Mouse (Mus musculus) megakaryocyte, embryonic 14.5 days (primary cell): ENCODE measurements around the gene Hist1h4h. TPM values are rescaled to one million over a fixed set of nuclear protein-coding genes. Genes with fewer than 3 reads are reported as not detected.
A peak's percentile ranks its signal among the peaks of the same experiment; 100 is the strongest.

Experiments
- H3K27me3 ChIP-seq: replicated peaks from 2 replicates; pipeline ENCODE3; 2012; ENCODE audit warnings: inconsistent platforms
- H3K36me3 ChIP-seq: replicated peaks from 2 replicates; pipeline ENCODE3; 2012; ENCODE audit warnings: low read length, inconsistent platforms, mixed read lengths
- H3K4me1 ChIP-seq: 2 replicates; pipeline ENCODE4 v1.6.1; 2012; ENCODE audit warnings: inconsistent platforms
- H3K4me3 ChIP-seq: replicated peaks from 2 replicates; pipeline ENCODE3; 2012; ENCODE audit warnings: moderate library complexity, mild to moderate bottlenecking, inconsistent platforms
- H3K9me3 ChIP-seq: 2 replicates; pipeline ENCODE4 v1.6.1; 2012; ENCODE audit warnings: inconsistent platforms
- FLI1 ChIP-seq: IDR thresholded peaks from 2 replicates; pipeline ENCODE4 v1.6.1; 2012; ENCODE audit warnings: low read length, inconsistent platforms, mixed read lengths
- GATA1 ChIP-seq: IDR thresholded peaks from 3 replicates; pipeline ENCODE4 v1.6.1; 2012; ENCODE audit warnings: mixed read lengths, low read length, inconsistent platforms, borderline replicate concordance
- polyA plus RNA-seq: library from polyadenylated mRNA; stranded (reverse); fragments of >175 nt; gene quantifications from 2 replicates; pipeline ENCODE4 v1.2.3, GENCODE M21; 2012; ENCODE audit warnings: low replicate concordance; ENCODE audit not compliant: insufficient read depth

Gene Hist1h4h
- polyA plus RNA-seq, 1 experiment, result 443 TPM

GRCm38 (mm10) chr13:23506819-23507515 is 23.9 kb upstream of the Hist1h4h start:
- H3K4me1 ChIP-seq, result peaks cover 56% of the 10 kb centered on the region
- H3K36me3 ChIP-seq, result no peaks in the 10 kb centered on the region
- H3K27me3 ChIP-seq, result peaks cover 2% of the 10 kb centered on the region
- no peak for TF ChIP-seq FLI1
- TF ChIP-seq GATA1, result no peak
- H3K4me3 ChIP-seq, result peak overlapping the region; percentile 89
- no peaks in the 10 kb centered on the region for H3K9me3 ChIP-seq

GRCm38 (mm10) chr13:23510127-23510526 is 20.7 kb upstream of the Hist1h4h start:
- no peaks in the 10 kb centered on the region for H3K36me3 ChIP-seq
- TF ChIP-seq GATA1 (no peak), FLI1 (no peak)
- H3K4me3 ChIP-seq, result no peak overlapping the region
- H3K9me3 ChIP-seq, result no peaks in the 10 kb centered on the region
- H3K4me1 ChIP-seq, result peaks cover 34% of the 10 kb centered on the region
- peaks cover 2% of the 10 kb centered on the region for H3K27me3 ChIP-seq

- peaks cover 2% of the 10 kb centered on the region for H3K27me3 ChIP-seq
- H3K4me1 ChIP-seq, result peaks cover 19% of the 10 kb centered on the region
- no peaks in the 10 kb centered on the region for H3K36me3 ChIP-seq
- no peak for TF ChIP-seq FLI1
- TF ChIP-seq GATA1, result no peak
- H3K4me3 ChIP-seq, result no peak overlapping the region
- no peaks in the 10 kb centered on the region for H3K9me3 ChIP-seq
Measured at GRCm38 (mm10) chr13:23513517-23513916, 17.3 kb upstream of the Hist1h4h start.

- Histone ChIP-seq H3K9me3 (no peaks in the 10 kb centered on the region), H3K4me3 (no peak overlapping the region), H3K4me1 (peaks cover 24% of the 10 kb centered on the region), H3K27me3 (peaks cover 2% of the 10 kb centered on the region), H3K36me3 (no peaks in the 10 kb centered on the region)
- no peak for TF ChIP-seq GATA1
- no peak for TF ChIP-seq FLI1
Measured at GRCm38 (mm10) chr13:23515281-23515680, 15.6 kb upstream of the Hist1h4h start.

- Histone ChIP-seq H3K36me3 (no peaks in the 10 kb centered on the region), H3K9me3 (no peaks in the 10 kb centered on the region), H3K4me1 (peaks cover 29% of the 10 kb centered on the region), H3K4me3 (peak overlapping the region; percentile 44), H3K27me3 (no peaks in the 10 kb centered on the region)
- TF ChIP-seq FLI1, result no peak
- TF ChIP-seq GATA1, result no peak
Measured at GRCm38 (mm10) chr13:23515826-23516620, 14.8 kb upstream of the Hist1h4h start.

- peak overlapping the region; percentile 89 for H3K4me3 ChIP-seq
Measured at GRCm38 (mm10) chr13:23516822-23517602, 13.8 kb upstream of the Hist1h4h start.

GRCm38 (mm10) chr13:23517603-23518294 is 13.1 kb upstream of the Hist1h4h start:
- no peaks in the 10 kb centered on the region for H3K36me3 ChIP-seq
- peak overlapping the region; percentile 89 for H3K4me3 ChIP-seq
- TF ChIP-seq GATA1 (no peak), FLI1 (no peak)
- H3K4me1 ChIP-seq, result peaks cover 41% of the 10 kb centered on the region
- H3K9me3 ChIP-seq, result no peaks in the 10 kb centered on the region
- no peaks in the 10 kb centered on the region for H3K27me3 ChIP-seq

More at GRCm38 (mm10) chr13:23516822-23517602, 13.8 kb upstream of the Hist1h4h start:
- no peaks in the 10 kb centered on the region for H3K9me3 ChIP-seq
- no peaks in the 10 kb centered on the region for H3K27me3 ChIP-seq
- H3K36me3 ChIP-seq, result no peaks in the 10 kb centered on the region
- H3K4me1 ChIP-seq, result peaks cover 34% of the 10 kb centered on the region
- TF ChIP-seq GATA1 (no peak), FLI1 (no peak)

- Histone ChIP-seq H3K27me3 (no peaks in the 10 kb centered on the region), H3K36me3 (no peaks in the 10 kb centered on the region), H3K4me3 (peak overlapping the region; percentile 89), H3K4me1 (peaks cover 42% of the 10 kb centered on the region), H3K9me3 (no peaks in the 10 kb centered on the region)
- no peak for TF ChIP-seq FLI1
- no peak for TF ChIP-seq GATA1
Measured at GRCm38 (mm10) chr13:23518295-23518603, 12.6 kb upstream of the Hist1h4h start.

- Histone ChIP-seq H3K9me3 (no peaks in the 10 kb centered on the region), H3K36me3 (no peaks in the 10 kb centered on the region), H3K27me3 (no peaks in the 10 kb centered on the region), H3K4me1 (peaks cover 47% of the 10 kb centered on the region), H3K4me3 (peak overlapping the region; percentile 89)
- TF ChIP-seq GATA1, result no peak; the same call in 2 of the 3 replicates
Measured at GRCm38 (mm10) chr13:23518885-23519284, 12.0 kb upstream of the Hist1h4h start.
